Mouse (Mus musculus): ENCODE measurements around the gene Ccdc148.

DNA sequence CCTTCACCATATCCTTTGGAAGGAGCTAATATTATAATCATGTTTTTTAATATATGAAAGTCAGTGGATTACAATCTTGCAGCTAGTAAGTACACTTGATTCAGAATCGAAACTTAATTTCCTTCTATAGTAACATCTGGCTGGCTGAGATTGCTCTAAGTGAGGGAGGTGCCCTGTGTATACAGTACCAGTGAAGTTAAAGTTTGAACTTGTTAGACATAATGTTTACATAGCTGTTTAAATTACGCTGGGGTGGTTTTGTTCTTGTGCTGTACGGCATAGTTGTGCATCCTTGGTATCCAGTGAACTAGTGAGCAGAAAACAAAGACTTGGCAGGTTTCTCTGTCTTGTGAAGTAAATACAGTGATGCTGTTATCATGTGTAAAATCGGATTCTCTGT is 18.5 kb upstream of the Ccdc148 start:
- TF ChIP-seq POLR2A (IDR thresholded peaks at IDR 0.05; ENCODE audit: insufficient read length, low read depth) = no peak
- TF ChIP-seq USF1 (IDR thresholded peaks at IDR 0.05; ENCODE audit: low read depth) = no peak
- no peak for TF ChIP-seq SRF (IDR thresholded peaks at IDR 0.05; ENCODE audit: control insufficient read depth, insufficient read length, low read depth)
- no peak for TF ChIP-seq E2F4 (IDR thresholded peaks at IDR 0.05; ENCODE audit: insufficient read depth)
- TF ChIP-seq CEBPB (IDR thresholded peaks at IDR 0.05; ENCODE audit: insufficient read depth, poor library complexity, severe bottlenecking) = no peak
- TF ChIP-seq TCF12 (IDR thresholded peaks at IDR 0.05; ENCODE audit: insufficient read depth, poor library complexity, severe bottlenecking) = no peak

Data from myocyte (in vitro differentiated cells).